21 mouse cellular contexts compared by ENCODE assay signal in genomic region chr16:57127825-57128224, GRCm38 (mm10). TPM values are rescaled to one million over a fixed set of nuclear protein-coding genes. Genes with fewer than 3 reads are reported as not detected.
"Had no signal": no experiment of that assay in that cellular context is flagged by ENCODE, and none has a peak within 500 bp of the region (broad histone marks: within the 10 kb centered on the region; RNA-seq: fewer than 3 reads in every experiment).

No protein-coding gene starts in this region.

- H3K36me3 ChIP-seq: midbrain, embryonic 13.5 days; neural tube, embryonic 15.5 days had no signal

- H3K27me3 ChIP-seq: kidney, embryonic 15.5 days; midbrain, embryonic 13.5 days; neural tube, embryonic 15.5 days had no signal

- DNase-seq: kidney, adult 2 months; kidney, postnatal 14 days; lung, embryonic 14.5 days; lung, postnatal 10 days; spleen, adult 18-20 months; thymus, adult 2 months; thymus, postnatal 25 days had no signal

- H3K9ac ChIP-seq: kidney, embryonic 15.5 days; lung, embryonic 14.5 days; midbrain, embryonic 13.5 days; neural tube, embryonic 15.5 days had no signal

- H3K9me3 ChIP-seq: kidney, embryonic 15.5 days; limb, embryonic 10.5 days; midbrain, embryonic 13.5 days; neural tube, embryonic 15.5 days had no signal

- ATAC-seq: inflammation-experienced regulatory T-cells, adult 6 months; midbrain, embryonic 13.5 days had no signal

- H3K4me3 ChIP-seq: kidney, embryonic 15.5 days; left cerebral cortex, adult 2 months; limb, embryonic 10.5 days; midbrain, embryonic 13.5 days; myocyte; neural tube, embryonic 15.5 days had no signal

- H3K4me2 ChIP-seq: kidney, embryonic 15.5 days; lung, embryonic 14.5 days; midbrain, embryonic 13.5 days; neural tube, embryonic 15.5 days had no signal

- H3K27ac ChIP-seq: kidney, embryonic 15.5 days; left cerebral cortex, adult 2 months; limb, embryonic 10.5 days; midbrain, embryonic 13.5 days; neural tube, embryonic 15.5 days had no signal

RNA-seq across cellular contexts. Expression of gene Tmem45a2, which starts 56.7 kb away (rescaled TPM):
- total RNA-seq: layer of hippocampus, postnatal 25 days; left cerebral cortex, adult 2 months; left cerebral cortex, postnatal 14 days; megakaryocyte-erythroid progenitor cell, adult 5-6 weeks had no signal
- polyA plus RNA-seq: inflammation-experienced regulatory T-cells, adult 6 months; kidney, adult 2 months; large intestine, adult 2 months; limb, embryonic 10.5 days; limb, embryonic 14.5 days; midbrain, embryonic 13.5 days; myocyte; neural tube, embryonic 11.5 days; neural tube, embryonic 15.5 days; stomach, embryonic 14.5 days had no signal
